Mouse (Mus musculus): ENCODE data around the gene Snrk.

Snrk gene

DNA sequence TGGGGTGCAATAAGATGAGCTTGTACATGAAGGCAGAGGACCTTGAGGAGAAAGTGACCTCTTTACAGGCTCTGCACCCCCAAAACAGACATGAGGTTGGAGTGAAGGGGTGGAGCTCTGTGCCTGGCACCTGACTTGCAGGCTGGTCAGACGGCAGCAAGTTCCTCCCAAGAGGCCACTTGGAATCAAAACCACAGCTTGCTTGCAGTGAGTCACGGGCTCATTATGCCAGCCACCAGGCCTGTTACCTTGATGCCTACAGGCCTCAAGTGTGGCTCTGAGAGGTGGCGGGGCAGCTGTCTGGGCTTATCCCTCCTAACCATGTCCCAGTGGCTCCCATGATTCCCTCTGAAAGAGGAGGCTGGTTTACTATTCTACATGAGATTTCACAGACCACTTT is 63.0 kb downstream of the Snrk start:
- DNase-seq (ENCODE audit: extremely low spot score, low spot score), result no peak

DNA sequence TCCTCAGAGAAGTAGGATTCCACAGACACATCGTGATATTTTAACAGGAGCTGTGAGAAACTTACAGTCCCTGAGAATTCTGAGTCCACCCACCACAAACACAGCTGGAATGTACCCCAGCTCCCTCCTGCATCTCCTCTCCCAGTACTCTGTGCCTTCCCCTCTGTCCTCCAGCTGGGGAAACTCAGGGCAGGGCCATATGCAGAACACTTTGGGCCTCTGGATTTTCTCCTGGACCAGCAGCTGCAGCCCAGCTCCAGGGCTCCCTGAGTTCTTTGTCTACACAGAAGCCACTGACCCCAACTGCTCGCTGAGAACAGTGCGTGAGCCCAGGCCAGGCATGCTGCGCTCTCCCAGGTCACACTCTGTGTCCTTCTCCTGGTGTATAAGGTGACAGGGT is 66.0 kb downstream of the Snrk start:
- no peak for DNase-seq (ENCODE audit: extremely low spot score, low spot score)

DNA sequence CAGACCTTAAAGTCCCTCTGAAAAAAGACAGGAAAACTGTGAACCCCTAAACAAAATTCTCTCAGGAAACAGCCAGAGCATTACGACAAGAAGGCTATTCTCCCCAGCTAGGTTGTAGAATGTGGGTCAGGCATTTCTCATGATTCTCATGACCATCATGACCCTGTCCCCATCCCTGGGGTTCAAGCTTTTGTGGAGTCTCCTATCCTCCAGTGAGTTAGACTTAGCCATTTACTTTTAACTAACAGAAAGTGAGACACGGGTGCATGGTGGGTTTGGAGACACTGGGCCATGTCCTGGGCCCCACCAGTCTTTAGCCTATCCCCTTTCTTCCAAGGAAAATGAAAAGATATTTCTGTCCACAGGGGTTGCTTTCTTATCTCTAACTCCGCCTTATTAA is 67.3 kb downstream of the Snrk start:
- DNase-seq (ENCODE audit: extremely low spot score, low spot score), result no peak

DNA sequence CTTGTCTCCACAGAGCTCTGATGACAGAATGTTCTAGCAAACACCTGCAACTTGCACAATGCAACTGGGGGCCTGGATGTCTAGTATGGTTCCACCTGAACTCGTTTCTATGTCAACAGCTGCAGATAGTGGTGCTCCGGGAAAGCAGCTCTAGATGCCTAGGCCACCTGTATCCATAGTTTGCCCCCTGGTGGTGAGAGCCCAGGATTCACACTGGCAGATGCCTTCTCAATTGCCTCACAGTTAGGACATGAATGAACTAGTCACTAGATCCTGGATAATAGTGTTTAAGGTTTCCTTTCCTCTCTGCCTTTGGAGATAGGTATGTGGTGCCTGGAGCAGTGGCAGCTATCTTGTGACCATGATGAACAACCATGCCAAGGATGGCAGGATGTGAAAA is 68.0 kb downstream of the Snrk start:
- peak; percentile 59 for DNase-seq (ENCODE audit: extremely low spot score, low spot score)

DNA sequence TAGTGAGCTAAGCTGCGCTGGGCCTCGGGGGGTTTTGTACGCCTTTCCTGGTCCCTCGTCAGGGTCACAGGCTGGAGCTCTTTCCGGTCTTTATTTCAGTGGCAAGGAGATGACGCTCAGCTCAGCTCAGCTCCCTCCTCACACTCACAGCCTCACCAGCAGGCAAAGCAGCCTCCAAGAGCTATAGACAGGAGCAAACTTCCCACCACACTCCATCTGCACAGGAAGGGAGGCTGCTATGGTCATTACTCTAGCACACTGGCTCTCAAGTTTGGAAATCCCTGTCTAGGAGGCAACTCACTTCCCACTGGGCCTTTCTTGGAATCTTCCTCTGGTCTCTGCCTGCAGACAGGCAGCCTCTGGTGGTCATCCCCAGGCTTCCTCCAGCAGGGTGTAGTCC is 68.9 kb downstream of the Snrk start:
- no peak for DNase-seq (ENCODE audit: extremely low spot score, low spot score)

DNA sequence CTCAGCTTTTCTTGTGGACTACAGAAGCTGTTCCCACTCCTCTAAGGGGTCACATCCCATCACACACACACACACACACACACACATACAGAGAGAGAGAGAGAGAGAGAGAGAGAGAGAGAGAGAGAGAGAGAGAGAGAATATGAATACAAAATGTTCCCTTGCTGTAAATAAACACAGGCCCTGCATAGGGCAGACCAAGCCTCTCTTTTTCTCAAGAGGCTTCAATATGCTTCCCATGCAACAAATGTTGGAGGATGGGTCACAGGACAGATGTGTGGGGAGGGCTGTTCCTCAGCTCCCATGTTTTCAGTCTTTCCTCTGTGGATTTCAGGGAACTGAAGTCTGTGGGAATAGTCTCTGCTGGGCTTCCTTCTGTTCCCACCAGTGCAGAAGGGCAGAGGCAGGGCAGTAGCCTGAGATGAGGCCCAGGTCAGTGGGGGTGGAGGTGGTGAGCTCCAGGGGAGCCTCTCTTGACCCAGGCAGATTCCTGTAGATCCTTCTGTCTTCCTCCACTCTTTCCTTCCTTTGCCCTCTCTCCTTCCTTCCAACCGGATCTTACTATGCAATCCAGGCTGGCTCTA is 69.7 kb downstream of the Snrk start:
- DNase-seq (ENCODE audit: extremely low spot score, low spot score), result no peak

DNA sequence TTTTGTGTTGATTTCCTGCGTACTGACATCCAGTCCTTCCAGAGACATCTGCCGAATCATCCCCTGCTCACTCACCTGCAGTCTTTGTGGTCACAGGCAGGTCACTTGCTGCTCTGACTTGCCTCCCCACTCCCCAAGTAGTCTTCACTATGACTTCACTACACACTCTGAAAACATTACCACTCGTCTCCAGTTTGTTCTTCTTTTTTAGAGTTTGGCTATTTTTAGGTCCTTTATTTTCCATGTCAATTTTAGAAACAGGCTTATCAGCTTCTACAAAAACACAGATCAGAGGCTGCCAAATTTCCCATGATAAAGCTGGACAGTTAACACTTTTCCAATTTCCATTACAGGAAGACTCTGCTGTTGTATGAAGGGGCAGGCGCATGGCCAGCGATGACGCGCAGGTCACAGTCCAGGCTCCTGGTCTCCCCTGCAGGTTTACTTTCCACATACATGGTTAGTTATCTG is 70.4 kb downstream of the Snrk start:
- DNase-seq (ENCODE audit: extremely low spot score, low spot score), result no peak

DNA sequence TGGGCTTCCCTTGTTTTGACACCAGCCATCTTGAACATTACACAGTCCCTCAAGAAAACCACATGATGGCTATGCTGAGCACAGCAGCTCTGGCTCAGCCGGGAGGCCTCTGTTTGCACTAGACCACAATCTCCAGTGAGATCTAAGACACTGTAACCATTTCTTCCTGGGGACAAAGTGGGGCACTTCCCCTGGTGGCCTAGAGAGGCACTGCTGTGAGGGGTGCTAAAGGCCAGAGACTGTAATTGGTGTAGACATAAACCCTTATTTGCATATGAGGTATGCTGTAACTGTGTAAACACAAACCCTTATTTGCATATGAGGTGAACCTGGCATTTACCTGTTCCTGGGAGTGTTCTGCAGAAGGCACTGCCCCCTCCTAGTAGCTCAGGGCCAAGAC is 71.7 kb downstream of the Snrk start:
- DNase-seq (ENCODE audit: extremely low spot score, low spot score), result no peak

DNA sequence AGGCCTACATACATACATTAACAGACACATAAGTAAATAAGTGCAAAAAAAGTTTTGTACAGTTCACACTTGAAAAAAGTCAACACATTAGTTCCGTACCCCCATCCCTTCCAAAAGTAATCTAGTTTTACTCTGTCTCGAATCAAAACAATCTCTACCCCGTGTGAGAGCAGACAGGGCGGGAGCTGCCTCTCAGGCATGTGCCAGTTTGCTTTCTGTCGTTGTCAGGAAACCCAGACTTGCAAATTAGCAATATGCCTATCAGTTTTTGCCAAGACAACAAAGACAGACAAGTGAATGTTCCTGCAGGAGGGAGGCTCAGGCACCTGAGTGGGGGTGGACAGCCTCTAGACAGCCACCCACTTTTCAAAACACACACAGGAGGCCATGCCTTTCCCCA is 76.3 kb downstream of the Snrk start:
- no peak for DNase-seq (ENCODE audit: extremely low spot score, low spot score)

DNA sequence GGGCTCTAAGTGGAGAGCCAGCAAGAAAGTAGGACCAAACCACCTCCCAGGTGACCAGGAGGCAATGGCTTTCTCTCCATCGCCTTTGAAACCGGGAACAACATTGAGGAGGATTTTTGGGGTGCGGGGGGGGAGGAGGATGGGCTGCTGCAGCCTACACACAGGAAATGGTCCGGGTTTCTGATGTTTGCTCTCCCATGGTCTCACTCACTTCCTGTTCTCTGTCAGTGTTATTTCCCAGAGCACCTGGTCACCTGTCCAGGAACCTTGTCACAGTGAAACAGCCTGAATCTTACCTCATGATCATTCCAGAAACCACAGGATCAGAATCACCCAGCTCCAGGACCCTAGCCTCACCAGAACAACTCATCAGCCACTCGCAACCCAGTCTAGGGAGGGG is 76.8 kb downstream of the Snrk start:
- DNase-seq (ENCODE audit: extremely low spot score, low spot score), result no peak

DNA sequence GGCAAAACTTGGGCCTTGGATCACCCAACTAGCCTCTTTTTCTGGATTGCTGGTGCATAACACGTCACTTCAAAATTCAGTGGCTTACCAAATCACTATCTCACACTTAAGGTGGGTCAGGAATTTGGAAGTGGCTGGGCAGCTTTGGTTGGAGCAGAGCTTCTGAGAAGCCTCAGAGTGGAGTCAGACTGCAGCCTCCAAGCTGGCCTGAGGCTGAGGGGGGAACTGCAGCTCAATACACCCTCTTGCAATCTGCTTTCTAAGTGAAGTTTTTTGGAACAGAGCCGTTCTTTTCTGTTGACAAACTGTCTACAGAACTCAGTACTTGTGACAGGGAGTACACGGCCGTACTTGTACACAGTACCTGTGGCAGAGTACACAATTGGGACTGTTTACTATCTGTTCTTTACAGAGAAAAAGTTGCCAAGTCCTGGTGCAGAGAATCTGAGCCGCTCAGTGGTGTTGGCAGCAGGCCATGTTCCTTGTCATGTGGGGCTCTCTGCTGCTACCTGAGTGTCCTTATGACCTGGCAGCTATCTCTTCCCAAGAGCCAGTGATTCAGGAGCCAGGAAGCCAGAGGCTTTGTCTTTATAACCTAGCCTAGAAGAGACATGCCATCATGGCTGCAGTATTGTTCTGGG is 78.1 kb downstream of the Snrk start:
- no peak for DNase-seq (ENCODE audit: extremely low spot score, low spot score)

DNA sequence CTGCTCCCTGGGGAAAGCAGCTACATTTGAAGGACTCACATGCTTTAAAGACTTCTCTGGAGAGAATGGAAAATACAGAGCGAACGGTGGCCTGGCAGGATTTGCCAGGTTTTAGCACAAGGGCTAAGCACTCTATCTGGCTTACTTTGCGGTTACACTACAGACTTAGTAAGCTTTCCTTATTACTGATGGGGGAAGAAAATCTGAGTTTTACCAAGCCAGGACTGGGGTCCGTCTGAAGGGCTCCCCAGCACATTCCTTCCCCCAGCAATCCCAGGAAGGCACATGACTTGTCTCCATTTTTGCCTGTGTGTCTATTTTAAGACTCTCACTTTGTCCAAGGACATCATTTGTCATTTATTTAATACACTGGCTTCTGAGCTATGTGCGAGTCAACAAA is 80.0 kb downstream of the Snrk start:
- DNase-seq (ENCODE audit: extremely low spot score, low spot score), result no peak

DNA sequence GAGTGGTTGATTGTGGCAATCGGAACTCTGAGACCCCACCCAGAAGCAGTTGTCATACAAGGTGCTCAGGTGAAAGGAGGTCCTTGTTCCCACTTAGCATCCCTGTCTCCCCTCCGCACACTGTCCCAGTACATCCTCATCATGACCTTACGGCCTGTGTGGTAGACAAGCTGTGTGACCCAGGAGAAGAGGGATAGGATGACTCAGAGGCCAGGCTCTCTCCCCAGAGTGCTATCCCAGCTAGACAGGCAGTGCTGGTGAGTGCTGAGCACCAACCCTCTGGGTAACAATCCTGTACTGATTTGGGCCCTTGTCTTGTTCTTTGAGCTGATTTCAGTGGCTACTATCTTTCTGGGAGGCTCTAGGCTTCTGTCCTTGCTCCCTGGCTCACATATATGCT is 81.6 kb downstream of the Snrk start:
- no peak for DNase-seq (ENCODE audit: extremely low spot score, low spot score)

DNA sequence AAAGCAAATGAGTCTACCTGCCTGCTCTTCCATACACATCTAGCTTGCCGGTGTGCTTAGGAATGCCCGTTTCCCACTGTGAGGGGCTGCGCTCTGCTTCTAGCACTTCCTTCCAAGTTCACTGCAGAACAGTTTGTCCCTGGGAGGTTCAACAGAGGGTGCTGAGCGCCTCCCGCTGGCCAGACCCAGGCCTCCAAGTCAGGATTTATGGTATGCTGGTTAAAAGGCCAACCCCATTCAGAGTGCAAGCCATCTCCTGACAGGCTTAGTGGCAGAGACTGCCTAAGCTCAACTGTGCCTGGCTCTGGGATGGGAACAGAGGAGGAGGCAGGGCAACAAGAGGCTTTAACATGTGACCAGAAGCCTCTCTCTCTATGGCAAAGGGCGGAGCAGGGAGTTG is 82.2 kb downstream of the Snrk start:
- DNase-seq (ENCODE audit: extremely low spot score, low spot score), result peak; percentile 55

DNA sequence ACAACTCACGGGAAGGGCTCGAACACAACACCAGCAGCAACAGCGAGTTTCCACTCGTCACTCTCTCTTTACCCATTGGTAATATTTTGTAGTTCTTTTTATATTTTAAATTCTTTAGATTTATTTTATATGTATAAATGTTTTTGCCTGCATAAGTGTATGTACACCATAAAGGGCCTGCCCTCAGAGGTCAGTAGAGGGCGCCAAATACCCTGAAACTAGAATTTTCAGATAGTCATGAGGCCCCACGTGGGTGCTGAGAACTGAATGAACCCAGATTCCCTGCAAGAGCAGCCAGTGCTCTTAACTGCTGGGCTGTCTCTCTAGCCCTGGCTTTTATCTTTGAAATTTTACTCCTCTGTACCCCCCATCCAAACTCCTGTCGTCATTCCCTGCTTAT is 87.4 kb downstream of the Snrk start:
- peak; percentile 27 for DNase-seq (ENCODE audit: extremely low spot score, low spot score)

DNA sequence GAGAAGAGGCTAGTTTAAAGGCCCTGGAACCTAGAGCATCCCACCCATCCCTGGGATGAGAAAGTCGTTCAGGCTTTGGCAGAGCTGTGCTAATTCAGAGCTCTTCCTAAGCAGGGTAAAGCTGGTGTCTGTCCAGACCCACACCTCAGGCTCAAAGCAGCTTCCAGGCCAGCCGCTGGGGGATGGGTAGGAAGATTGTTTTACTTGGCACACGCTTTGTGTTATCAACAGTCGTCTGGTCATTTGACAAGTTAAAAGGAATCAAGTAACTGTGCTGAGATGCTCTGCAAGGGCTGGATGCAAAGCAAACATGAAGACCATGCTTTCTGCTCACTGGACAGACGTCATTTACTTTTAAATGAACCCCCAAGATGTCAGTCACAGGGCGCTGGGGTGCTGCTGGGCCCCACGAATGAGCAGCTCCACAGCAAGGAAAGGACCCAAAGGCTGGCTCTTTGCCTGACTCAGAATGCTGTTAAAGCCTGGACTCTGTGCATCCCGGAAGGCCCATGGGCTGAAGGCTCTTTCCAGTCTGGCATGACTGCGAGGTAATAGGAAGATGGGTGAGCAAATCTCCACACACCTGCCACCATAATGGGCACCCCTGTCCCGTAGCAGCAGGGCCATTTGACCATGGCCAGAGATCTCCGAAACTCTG is 88.6 kb downstream of the Snrk start:
- DNase-seq (ENCODE audit: extremely low spot score, low spot score), result no peak

DNA sequence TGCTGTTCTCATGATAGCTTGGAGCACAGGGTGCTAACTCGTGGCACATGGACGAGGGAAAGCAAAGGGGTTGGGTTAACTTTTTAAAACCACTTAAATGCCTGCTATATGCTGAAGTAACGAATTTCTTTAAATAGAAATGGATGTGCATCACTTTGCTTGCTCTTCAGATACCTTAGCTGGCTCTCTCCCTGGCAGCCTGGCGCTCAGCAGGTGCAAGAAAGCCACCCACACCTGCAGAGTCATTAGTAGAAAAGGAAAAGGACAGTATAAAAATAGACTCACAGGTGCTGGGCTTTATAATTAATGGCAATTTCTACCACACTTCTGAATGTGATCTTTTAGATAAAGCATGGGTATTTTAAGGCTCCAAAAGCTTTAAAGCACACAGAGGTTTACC is 91.2 kb downstream of the Snrk start:
- no peak for DNase-seq (ENCODE audit: extremely low spot score, low spot score)

DNA sequence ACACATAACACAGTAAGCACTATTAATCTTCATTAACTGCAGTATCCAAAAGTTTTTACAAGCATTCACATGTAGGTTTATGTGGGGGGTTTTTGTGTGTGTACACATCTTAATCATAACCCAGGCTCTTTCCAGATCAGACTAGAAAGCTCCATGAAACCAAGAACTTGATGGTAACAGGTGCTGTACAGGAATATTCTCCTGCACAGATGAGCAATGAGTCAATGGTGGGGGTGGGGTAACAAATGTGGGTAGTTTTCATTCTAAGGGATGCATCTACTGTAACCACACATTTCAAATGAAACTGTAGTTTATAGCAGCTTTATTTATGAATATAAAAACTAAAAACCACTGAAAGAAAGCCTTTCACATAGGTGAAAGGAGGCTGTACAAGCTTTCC is 98.1 kb downstream of the Snrk start:
- no peak for DNase-seq (ENCODE audit: extremely low spot score, low spot score)

DNA sequence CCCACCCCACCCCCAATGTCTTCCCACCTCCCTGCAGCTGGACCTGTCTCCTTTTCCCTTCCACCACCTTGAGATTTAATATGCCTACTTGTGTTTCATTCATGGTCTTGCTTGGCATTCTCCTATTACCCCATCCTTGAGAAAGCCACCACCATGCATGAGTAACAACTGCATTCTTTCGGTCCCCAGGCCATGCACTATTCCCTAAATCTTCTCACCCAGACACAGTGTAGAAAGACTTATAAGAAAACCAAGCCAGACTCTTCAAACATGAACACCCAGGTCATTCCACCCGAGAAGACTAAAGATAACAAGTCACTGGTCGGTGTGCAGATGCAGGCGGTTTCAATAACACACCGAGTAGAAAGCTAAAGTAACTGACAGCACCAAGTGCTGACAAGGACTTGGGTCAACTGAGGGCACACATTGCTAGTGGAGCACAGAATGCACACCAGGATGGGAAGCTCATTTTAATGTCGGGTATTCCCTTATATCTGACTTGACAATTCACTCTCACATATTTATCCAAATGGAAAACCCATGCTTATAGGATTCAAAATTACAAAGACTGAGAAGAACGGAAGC is 100.0 kb downstream of the Snrk start:
- no peak for DNase-seq (ENCODE audit: extremely low spot score, low spot score)

All from neural tube, embryonic 10.5 days (tissue).